Mouse (Mus musculus): ENCODE data around the gene Ncam1. TPM values are rescaled to one million over a fixed set of nuclear protein-coding genes. Genes with fewer than 3 reads are reported as not detected.

Ncam1 gene
- polyA plus RNA-seq, 1 experiment from 2014 or later = 29.8 TPM

DNA sequence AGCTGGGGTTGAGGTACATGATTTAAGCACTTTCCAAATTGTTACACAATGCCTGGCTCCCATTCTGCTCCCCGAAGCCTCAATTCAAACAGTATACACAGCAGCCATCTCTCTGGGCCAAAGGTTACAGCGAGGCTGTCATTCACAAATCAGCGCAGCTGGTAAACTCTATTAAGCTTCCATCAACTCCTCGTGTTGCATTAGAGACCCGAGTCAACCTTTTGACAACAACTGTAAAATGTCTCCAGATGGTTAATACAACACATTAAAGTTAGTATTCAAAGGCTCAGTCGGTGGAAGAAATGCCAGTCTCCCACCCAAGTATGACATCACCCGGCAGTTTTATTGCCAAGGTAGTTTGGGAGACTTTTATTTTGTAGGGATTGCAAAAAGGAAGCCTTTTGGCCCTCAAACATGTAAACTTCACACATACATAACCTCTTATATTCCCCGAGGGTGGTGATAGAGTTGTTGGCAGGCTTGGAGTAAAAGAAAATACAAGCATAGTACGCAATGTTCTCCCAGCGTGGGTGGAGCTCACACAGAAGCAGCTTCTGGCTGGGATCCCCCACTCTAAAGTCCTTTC is 204.7 kb downstream of the Ncam1 start:
- H3K9me3 ChIP-seq = no peaks in the 10 kb centered on the region
- no peak overlapping the region for H3K27ac ChIP-seq
- 55% methylated on average over 10 of the region's 10 CpGs for WGBS
- peaks cover 27% of the 10 kb centered on the region for H3K4me1 ChIP-seq
- no peak for DNase-seq (ENCODE audit: low spot score)
- H3K36me3 ChIP-seq = no peaks in the 10 kb centered on the region
- no peaks in the 10 kb centered on the region for H3K27me3 ChIP-seq (ENCODE audit: insufficient read depth, poor library complexity, severe bottlenecking)
- no peak overlapping the region for H3K4me3 ChIP-seq

DNA sequence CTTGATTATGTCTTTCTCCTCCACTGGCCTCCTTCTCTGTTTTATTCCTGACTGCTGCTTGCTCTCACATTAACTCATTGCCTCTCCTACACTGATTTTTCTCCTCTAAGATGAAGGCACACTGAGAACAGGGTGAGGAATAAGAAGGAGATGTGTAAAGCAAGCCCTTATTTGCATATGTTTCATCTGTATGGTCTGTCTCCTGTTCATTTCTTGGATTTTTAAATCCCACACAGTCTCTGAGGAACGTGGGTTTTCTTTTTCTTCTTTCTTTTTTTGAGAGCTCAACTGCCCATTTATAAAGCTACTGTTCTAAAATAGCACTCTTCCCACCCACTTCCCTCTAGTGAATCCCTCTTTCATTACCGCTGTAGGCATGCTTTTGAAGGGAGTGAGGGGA is 206.7 kb downstream of the Ncam1 start:
- Histone ChIP-seq H3K36me3 (no peaks in the 10 kb centered on the region), H3K4me3 (no peak overlapping the region), H3K4me1 (peaks cover 27% of the 10 kb centered on the region), H3K27me3 (ENCODE audit: insufficient read depth, poor library complexity, severe bottlenecking) (no peaks in the 10 kb centered on the region), H3K27ac (no peak overlapping the region), H3K9me3 (no peaks in the 10 kb centered on the region)
- 36% methylated on average over 2 of the region's 2 CpGs for WGBS
- DNase-seq (ENCODE audit: low spot score) = no peak

DNA sequence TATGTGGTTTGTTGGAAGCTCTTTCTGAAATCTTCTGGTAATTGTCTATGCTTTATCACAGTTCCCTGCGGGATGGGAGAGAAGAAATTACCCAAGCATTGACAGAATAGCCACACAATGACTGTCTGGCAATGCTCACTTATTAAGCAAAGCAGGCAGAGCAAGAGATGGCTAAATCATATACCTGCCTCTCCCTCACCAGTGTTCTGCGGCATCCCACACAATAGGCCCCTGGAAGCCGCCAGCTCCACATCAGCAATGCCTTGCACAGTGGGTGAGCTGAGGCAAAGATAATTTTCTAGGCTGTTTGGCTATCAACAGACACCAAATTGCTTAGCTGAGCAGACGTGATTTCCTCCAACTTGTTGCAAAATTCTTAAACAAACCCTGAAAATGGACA is 208.5 kb downstream of the Ncam1 start:
- DNase-seq (ENCODE audit: low spot score) = no peak
- WGBS = 66% methylated on average over 4 of the region's 4 CpGs
- peaks cover 23% of the 10 kb centered on the region for H3K4me1 ChIP-seq
- no peak overlapping the region for H3K4me3 ChIP-seq
- no peaks in the 10 kb centered on the region for H3K27me3 ChIP-seq (ENCODE audit: insufficient read depth, poor library complexity, severe bottlenecking)
- H3K36me3 ChIP-seq = no peaks in the 10 kb centered on the region
- no peak overlapping the region for H3K27ac ChIP-seq
- H3K9me3 ChIP-seq = no peaks in the 10 kb centered on the region

DNA sequence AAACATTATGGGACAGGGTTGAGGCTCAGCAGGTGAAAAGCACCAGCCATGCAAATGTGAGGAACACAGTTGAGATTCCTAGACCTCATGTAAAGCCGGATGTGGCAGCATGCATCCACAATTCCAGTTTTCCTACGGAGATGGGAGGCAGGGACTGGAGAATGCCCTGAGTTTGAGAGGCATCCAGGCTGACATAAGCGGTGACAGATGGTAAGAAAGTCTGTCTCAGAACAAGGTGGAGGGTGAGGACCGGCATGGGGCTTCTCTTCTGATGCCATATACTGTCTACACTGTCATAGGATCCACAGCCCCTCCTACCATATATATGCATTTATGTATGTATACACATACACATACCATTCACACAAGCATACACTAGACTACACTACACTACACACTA is 221.6 kb downstream of the Ncam1 start:
- H3K9me3 ChIP-seq = no peaks in the 10 kb centered on the region
- H3K27me3 ChIP-seq (ENCODE audit: insufficient read depth, poor library complexity, severe bottlenecking) = no peaks in the 10 kb centered on the region
- peaks cover 11% of the 10 kb centered on the region for H3K4me1 ChIP-seq
- no peak for DNase-seq (ENCODE audit: low spot score)
- H3K36me3 ChIP-seq = no peaks in the 10 kb centered on the region
- no peak overlapping the region for H3K27ac ChIP-seq
- 90% methylated on average over 4 of the region's 4 CpGs for WGBS
- no peak overlapping the region for H3K4me3 ChIP-seq

DNA sequence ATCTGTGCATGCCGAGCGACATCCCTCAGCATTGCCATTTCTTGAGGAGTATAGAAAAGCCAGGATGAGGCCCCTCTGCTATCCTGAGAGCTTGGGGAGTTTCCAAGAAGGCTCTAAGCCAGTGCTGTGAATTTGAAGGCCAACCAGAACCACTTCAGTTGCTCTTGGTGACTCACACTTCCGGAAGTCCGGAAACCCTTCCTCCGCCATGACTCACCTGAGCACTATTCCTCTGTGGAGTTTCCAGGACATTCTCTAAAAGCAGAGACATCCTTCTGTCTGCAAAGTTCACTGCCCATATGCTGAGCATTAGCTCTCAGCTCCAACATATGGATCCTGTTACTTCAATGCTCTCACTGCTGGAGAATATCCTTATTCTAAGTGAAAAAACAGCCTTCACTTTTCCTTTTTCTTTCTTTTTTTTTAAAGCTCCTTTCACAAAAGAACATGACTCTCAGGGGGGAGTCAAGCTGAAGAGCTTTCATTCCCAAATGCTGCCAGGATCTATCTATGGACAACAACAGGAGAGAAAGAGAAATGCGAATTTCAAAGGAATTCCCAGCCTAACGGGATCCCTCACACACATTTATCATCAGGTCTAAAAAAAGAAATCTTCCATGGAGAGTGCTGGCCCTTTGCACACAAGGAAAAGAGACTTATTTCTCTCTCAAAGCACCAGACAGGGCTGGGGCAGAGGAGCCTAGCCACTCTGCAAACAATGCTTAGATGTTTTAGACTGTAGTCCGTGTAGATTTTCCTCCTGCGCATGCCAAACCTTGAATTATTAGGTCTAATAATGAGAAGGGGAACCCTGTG is 226.8 kb downstream of the Ncam1 start:
- H3K36me3 ChIP-seq = no peaks in the 10 kb centered on the region
- peak overlapping the region; percentile 29; the same call in 1 of the 2 replicates for H3K27ac ChIP-seq
- H3K9me3 ChIP-seq = no peaks in the 10 kb centered on the region
- no peak for DNase-seq (ENCODE audit: low spot score)
- WGBS = 46% methylated on average over 9 of the region's 9 CpGs
- peaks cover 34% of the 10 kb centered on the region for H3K4me1 ChIP-seq
- H3K27me3 ChIP-seq (ENCODE audit: insufficient read depth, poor library complexity, severe bottlenecking) = no peaks in the 10 kb centered on the region
- H3K4me3 ChIP-seq = no peak overlapping the region

DNA sequence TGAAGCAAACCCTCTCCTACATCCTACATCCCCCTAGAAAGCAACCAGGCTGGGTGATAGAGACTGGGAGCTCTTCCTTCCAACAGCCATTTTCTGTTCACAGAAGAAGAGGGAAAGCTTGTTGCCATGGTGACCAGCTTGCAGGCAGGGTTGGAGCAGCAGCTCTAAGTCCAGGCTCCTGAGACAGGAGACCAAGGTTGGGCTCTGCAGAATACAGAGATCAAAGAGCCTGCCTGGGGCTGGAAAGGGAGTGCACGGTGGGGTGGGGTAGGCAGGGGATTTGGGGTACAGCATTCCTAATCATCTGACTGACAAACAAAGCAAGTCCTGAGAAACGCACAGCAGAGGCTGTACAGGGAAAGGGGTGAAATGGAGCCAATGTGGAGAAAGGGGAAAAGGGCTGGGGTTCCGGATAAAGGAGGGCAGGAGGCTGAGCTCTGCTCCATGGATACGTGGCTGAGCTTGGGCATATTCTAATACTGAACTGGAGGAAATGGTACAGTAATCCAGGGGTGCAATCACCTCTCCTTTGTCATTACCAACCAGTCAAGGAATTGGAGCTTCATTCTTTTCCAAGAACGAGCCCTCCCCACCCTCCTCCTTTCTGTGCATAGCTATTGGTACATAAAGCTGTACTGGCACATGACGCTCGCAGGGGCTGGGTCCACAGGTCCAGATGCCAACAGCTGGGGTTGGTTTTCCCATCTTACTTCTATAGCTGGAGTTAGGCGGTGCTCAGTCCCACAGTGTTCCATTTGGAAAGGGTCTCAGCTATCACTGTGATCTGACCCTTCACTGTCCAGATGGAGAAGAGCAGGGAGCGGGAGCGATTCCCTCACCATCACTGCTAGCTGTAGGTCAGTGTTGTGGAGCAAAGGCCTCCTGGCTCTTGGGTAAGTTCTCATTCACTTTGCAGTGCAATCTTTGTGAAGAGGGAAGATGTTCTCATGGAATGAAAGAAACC is 227.7 kb downstream of the Ncam1 start:
- Histone ChIP-seq H3K36me3 (no peaks in the 10 kb centered on the region), H3K9me3 (no peaks in the 10 kb centered on the region), H3K27ac (peak overlapping the region; percentile 29; the same call in 1 of the 2 replicates), H3K4me1 (peaks cover 34% of the 10 kb centered on the region), H3K27me3 (ENCODE audit: insufficient read depth, poor library complexity, severe bottlenecking) (no peaks in the 10 kb centered on the region), H3K4me3 (no peak overlapping the region)
- no peak for DNase-seq (ENCODE audit: low spot score)
- 55% methylated on average over 10 of the region's 10 CpGs for WGBS

DNA sequence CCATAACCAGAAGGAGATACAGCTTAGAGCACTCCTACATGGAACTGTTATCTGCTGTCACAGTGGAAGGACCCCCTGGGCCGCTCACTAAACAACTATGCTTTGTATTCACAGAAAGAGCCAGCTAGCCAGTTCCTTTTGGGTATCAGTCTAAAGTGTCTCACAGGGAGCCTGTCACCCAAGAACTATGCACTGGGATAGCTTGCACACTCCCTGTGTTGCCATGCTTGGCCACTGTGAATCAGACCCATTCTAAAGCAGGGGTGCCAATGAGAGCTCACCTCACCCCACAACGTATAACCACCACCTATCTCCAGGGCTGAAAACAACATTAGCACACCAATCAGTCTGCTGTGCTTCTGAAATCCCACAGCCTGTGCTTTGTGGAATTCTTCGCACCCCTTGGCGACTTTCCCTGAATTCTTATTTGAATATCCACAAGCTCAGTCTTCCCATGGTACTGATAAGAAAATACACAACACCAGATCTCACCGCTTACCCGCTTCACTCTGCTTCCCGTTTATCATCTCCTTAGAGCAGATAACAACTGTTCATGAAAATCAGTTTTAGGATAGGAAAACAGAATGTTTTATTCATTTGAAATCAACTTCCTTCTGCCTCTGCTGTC is 228.6 kb downstream of the Ncam1 start:
- H3K9me3 ChIP-seq = no peaks in the 10 kb centered on the region
- no peaks in the 10 kb centered on the region for H3K36me3 ChIP-seq
- no peak overlapping the region for H3K4me3 ChIP-seq
- DNase-seq (ENCODE audit: low spot score) = no peak
- H3K27me3 ChIP-seq (ENCODE audit: insufficient read depth, poor library complexity, severe bottlenecking) = no peaks in the 10 kb centered on the region
- peaks cover 34% of the 10 kb centered on the region for H3K4me1 ChIP-seq
- no peak overlapping the region for H3K27ac ChIP-seq
- WGBS = 25% methylated on average over 7 of the region's 7 CpGs

DNA sequence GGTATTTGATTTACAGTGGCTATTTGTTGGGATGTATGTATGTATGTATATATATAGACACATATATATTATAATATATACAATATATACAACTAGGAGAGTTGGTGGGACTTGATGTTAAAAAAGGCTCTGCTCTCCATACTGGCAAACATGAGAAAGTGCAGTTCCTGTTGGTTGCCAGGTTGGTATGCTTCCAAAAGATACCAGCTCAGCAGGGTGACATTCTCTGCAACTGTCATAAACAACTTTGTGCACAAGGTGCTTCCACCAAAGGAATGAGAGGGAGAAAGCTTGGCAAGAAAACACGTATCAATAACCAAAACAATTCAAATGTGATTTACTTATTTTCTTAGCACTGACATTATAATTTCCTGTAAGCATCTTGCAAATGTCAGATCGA is 232.9 kb downstream of the Ncam1 start:
- H3K36me3 ChIP-seq = 0 out of 2 replicates have a peak, but pooled peaks cover 6% of the 10 kb centered on the region
- no peak for DNase-seq (ENCODE audit: low spot score)
- H3K4me1 ChIP-seq = peaks cover 10% of the 10 kb centered on the region
- no peaks in the 10 kb centered on the region for H3K27me3 ChIP-seq (ENCODE audit: insufficient read depth, poor library complexity, severe bottlenecking)
- no peak overlapping the region for H3K4me3 ChIP-seq
- H3K9me3 ChIP-seq = no peaks in the 10 kb centered on the region
- no peak overlapping the region for H3K27ac ChIP-seq
- WGBS = 83% methylated on average over 2 of the region's 2 CpGs

DNA sequence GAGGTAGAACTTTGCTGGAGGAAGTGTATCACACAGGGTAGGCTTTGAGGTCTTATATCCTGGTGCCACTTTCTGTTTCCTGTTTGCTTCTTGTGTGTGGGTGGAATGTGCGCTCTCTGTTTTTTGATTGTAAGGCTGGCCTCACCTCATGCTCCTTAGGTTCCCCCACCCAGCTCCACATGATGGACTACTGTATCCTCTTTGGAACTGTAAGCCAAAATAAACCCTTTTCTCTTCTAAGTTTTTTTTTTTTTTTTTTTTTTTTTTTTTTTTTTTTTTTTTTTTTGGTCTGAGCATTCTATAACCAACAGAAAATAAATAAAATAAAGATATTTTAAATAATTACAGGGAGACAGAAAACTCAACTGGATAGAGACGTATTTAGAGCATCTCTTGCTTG is 239.8 kb downstream of the Ncam1 start:
- no peak for DNase-seq (ENCODE audit: low spot score)
- Histone ChIP-seq H3K27ac (no peak overlapping the region), H3K36me3 (0 out of 2 replicates have a peak, but pooled peaks cover under 1% of the 10 kb centered on the region), H3K27me3 (ENCODE audit: insufficient read depth, poor library complexity, severe bottlenecking) (no peaks in the 10 kb centered on the region), H3K4me1 (no peaks in the 10 kb centered on the region), H3K9me3 (no peaks in the 10 kb centered on the region), H3K4me3 (no peak overlapping the region)
- WGBS = 85% methylated on average over 2 of the region's 2 CpGs

DNA sequence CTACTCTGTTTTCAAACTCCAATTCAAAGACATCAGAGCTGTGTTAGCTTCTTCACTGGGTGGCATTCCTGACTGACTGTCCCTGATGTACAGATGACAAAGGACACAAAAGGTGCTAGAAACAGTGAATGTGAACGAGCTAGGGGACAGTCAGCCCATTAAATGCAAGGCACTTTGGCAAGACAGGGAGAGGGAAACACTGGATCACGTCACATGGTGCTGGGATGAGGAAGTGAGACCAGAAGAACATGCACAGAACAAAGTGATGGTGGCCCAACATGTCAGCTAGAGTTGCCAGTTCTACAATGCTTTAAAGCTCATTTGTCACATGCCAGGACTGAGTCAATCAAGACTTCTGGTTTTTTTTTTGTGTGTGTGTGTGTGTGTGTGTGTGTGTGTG is 247.4 kb downstream of the Ncam1 start:
- no peak for DNase-seq (ENCODE audit: low spot score)
- Histone ChIP-seq H3K4me1 (no peaks in the 10 kb centered on the region), H3K27ac (no peak overlapping the region), H3K36me3 (no peaks in the 10 kb centered on the region), H3K4me3 (no peak overlapping the region), H3K27me3 (ENCODE audit: insufficient read depth, poor library complexity, severe bottlenecking) (no peaks in the 10 kb centered on the region), H3K9me3 (no peaks in the 10 kb centered on the region)
- WGBS = 76% methylated on average over 2 of the region's 2 CpGs

DNA sequence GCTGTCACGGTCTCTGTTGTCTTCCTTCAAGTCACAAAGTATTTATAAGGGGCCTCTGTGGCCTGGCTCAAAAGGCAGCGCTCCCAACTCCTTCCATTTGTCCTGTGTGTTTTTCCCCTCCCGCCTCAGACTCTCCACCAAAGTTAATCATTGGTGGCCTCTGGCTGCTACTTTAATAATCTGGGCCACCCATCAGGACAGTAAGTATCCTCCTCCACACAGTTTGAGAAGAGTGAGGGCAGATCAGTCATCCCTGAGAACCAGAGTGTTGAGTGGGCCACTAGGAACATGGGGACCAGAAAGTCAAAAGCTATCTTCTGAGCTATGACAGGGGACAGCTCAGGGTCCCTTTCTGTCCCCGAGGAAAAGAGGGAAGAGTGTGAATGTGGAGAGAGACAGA is 256.1 kb downstream of the Ncam1 start:
- 85% methylated on average over 4 of the region's 4 CpGs for WGBS
- peaks cover 23% of the 10 kb centered on the region; the same call in 1 of the 2 replicates for H3K36me3 ChIP-seq

DNA sequence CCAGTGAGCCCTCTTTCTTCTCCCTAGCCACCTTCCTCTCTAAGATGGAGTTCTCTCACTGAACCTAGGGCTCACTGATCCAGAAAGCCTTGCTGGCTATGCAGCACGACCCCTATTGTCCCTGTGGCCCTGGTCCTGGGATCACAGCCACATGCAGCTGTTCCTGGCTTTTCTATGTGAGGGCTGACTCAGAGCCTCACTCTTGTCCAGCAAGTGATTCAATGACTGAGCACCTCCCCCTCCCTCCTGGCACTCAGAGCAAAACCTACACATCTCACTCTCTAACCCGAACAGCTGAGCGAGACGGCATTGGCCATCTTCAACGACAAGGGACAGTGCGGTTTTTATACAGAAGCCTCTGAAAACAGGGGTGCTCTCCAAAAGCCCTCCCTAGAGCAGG is 260.9 kb downstream of the Ncam1 start:
- no peak overlapping the region for H3K4me3 ChIP-seq
- peaks cover 24% of the 10 kb centered on the region for H3K4me1 ChIP-seq
- peaks cover 1% of the 10 kb centered on the region; the same call in 1 of the 2 replicates for H3K36me3 ChIP-seq
- no peak overlapping the region for H3K27ac ChIP-seq
- DNase-seq (ENCODE audit: low spot score) = no peak
- no peaks in the 10 kb centered on the region for H3K9me3 ChIP-seq
- H3K27me3 ChIP-seq (ENCODE audit: insufficient read depth, poor library complexity, severe bottlenecking) = no peaks in the 10 kb centered on the region
- 78% methylated on average over 6 of the region's 6 CpGs for WGBS

More for the DNA sequence above, 256.1 kb downstream of the Ncam1 start:
- Histone ChIP-seq H3K27me3 (ENCODE audit: insufficient read depth, poor library complexity, severe bottlenecking) (no peaks in the 10 kb centered on the region), H3K27ac (no peak overlapping the region), H3K4me1 (no peaks in the 10 kb centered on the region), H3K4me3 (no peak overlapping the region), H3K9me3 (no peaks in the 10 kb centered on the region)
- DNase-seq (ENCODE audit: low spot score) = no peak
